Mouse (Mus musculus) MEL (cell line): ENCODE results near the gene Yipf3. TPM values are rescaled to one million over a fixed set of nuclear protein-coding genes. Genes with fewer than 3 reads are reported as not detected.

Experiments used
- DNase-seq: peaks from one replicate; pipeline ENCODE4 v3.0.0; 2011; ENCODE audit warnings: low read depth, low spot score
- H3K27ac ChIP-seq: 2 replicates; pipeline ENCODE4 v1.5.1; 2012; ENCODE audit warnings: low read depth, mild to moderate bottlenecking, control low read depth, low read length, moderate library complexity; ENCODE audit not compliant: control insufficient read depth
- H3K27me3 ChIP-seq, 2 experiments: fragments of 150-350 bp in 1 of 2; sonication (generic) in 1 of 2; 2 replicates each; pipeline ENCODE4 v1.6.1; 2012; ENCODE audit warnings: low read length in 2 of 2, mild to moderate bottlenecking in 2 of 2, improper control_type of control experiment in 1 of 2, moderate library complexity in 1 of 2; ENCODE audit not compliant: insufficient read depth in 2 of 2, control insufficient read depth in 1 of 2
- H3K36me3 ChIP-seq, 2 experiments: 2 replicates each; pipeline ENCODE4 v1.6.1; 2012 to 2014; ENCODE audit warnings: low read length in 2 of 2, improper control_type of control experiment in 1 of 2, inconsistent platforms in 1 of 2, mild to moderate bottlenecking in 1 of 2; ENCODE audit not compliant: insufficient read depth in 2 of 2, control insufficient read depth in 1 of 2
- H3K4me1 ChIP-seq, 2 experiments: fragments of 150-350 bp in 1 of 2; sonication (generic) in 1 of 2; 2 replicates each; pipeline ENCODE4 v1.6.1; 2012; ENCODE audit warnings: low read length in 2 of 2, improper control_type of control experiment in 1 of 2, mild to moderate bottlenecking in 1 of 2; ENCODE audit not compliant: insufficient read depth in 2 of 2, control insufficient read depth in 1 of 2
- H3K4me3 ChIP-seq, 2 experiments: fragments of 150-350 bp in 1 of 2; sonication (generic) in 1 of 2; 2 replicates each; pipeline ENCODE4 v1.5.1; 2012; ENCODE audit warnings: low read depth in 2 of 2, low read length in 2 of 2, mild to moderate bottlenecking in 2 of 2, moderate library complexity in 2 of 2, control low read depth in 1 of 2, improper control_type of control experiment in 1 of 2; ENCODE audit not compliant: control insufficient read depth in 1 of 2, insufficient read depth in 1 of 2
- H3K79me2 ChIP-seq: 2 replicates; pipeline ENCODE4 v1.6.1; 2012; ENCODE audit warnings: mild to moderate bottlenecking, low read length, moderate library complexity; ENCODE audit not compliant: control insufficient read depth, poor library complexity, insufficient read depth
- H3K9ac ChIP-seq: 2 replicates; pipeline ENCODE4 v1.6.1; 2012; ENCODE audit warnings: low read depth, mild to moderate bottlenecking, control low read depth, low read length, moderate library complexity; ENCODE audit not compliant: control insufficient read depth, poor library complexity, severe bottlenecking
- H3K9me3 ChIP-seq: fragments of 150-350 bp; sonication (generic); replicated peaks from 2 replicates; pipeline ENCODE4 v1.6.1; 2012; ENCODE audit warnings: mild to moderate bottlenecking, low read length, improper control_type of control experiment, moderate library complexity; ENCODE audit not compliant: insufficient read depth
- CHD1 ChIP-seq: IDR thresholded peaks from 2 replicates; pipeline ENCODE4 v1.6.1; 2012; ENCODE audit warnings: low read depth, mild to moderate bottlenecking, inconsistent platforms, low read length, improper control_type of control experiment
- CHD2 ChIP-seq: IDR thresholded peaks from 2 replicates; pipeline ENCODE4 v1.6.1; 2011; ENCODE audit warnings: low read length, improper control_type of control experiment
- CTCF ChIP-seq, 3 experiments: IDR thresholded peaks in 2 of 3; conservative IDR thresholded peaks in 1 of 3; 2 replicates each; pipeline ENCODE4 v1.5.1; 2011 to 2012; ENCODE audit warnings: low read length in 3 of 3, low read depth in 2 of 3, mild to moderate bottlenecking in 2 of 3, improper control_type of control experiment in 1 of 3, inconsistent platforms in 1 of 3, mixed read lengths in 1 of 3, moderate library complexity in 1 of 3; ENCODE audit not compliant: control insufficient read depth in 1 of 3, insufficient read depth in 1 of 3, poor library complexity in 1 of 3, severe bottlenecking in 1 of 3
- ELF1 ChIP-seq: IDR thresholded peaks from 2 replicates; pipeline ENCODE4 v1.6.1; 2014; ENCODE audit warnings: low read depth, mild to moderate bottlenecking, inconsistent platforms, low read length, improper control_type of control experiment, moderate library complexity
- EP300 ChIP-seq, 2 experiments: IDR thresholded peaks; 2 replicates each; pipeline ENCODE4 v1.6.1; 2011; ENCODE audit warnings: improper control_type of control experiment in 2 of 2, low read length in 2 of 2, low read depth in 1 of 2, mild to moderate bottlenecking in 1 of 2
- GABPA ChIP-seq: IDR thresholded peaks from 2 replicates; pipeline ENCODE4 v1.6.1; 2012; ENCODE audit warnings: low read depth, mild to moderate bottlenecking, inconsistent platforms, low read length, improper control_type of control experiment, moderate library complexity
- GATA1 ChIP-seq: IDR thresholded peaks from 2 replicates; pipeline ENCODE4 v1.6.1; 2011; ENCODE audit warnings: low read depth, low read length, improper control_type of control experiment
- JUND ChIP-seq: IDR thresholded peaks from 2 replicates; pipeline ENCODE4 v1.6.1; 2011; ENCODE audit warnings: low read depth, mild to moderate bottlenecking, improper control_type of control experiment, low read length
- MAFK ChIP-seq: IDR thresholded peaks from 2 replicates; pipeline ENCODE4 v1.6.1; 2011; ENCODE audit warnings: low read depth, mild to moderate bottlenecking, low read length, improper control_type of control experiment, borderline replicate concordance
- MAX ChIP-seq: IDR thresholded peaks from 2 replicates; pipeline ENCODE4 v1.6.1; 2011; ENCODE audit warnings: low read length, improper control_type of control experiment
- MYC ChIP-seq: IDR thresholded peaks from 2 replicates; pipeline ENCODE4 v1.6.1; 2011; ENCODE audit warnings: low read depth, mild to moderate bottlenecking, low read length, improper control_type of control experiment, moderate library complexity
- NELFE ChIP-seq: IDR thresholded peaks from 2 replicates; pipeline ENCODE4 v1.6.1; 2011; ENCODE audit warnings: low read depth, low read length, improper control_type of control experiment
- NRF1 ChIP-seq: IDR thresholded peaks from 2 replicates; pipeline ENCODE4 v1.6.1; 2014; ENCODE audit warnings: low read depth, mild to moderate bottlenecking, inconsistent platforms, low read length, improper control_type of control experiment, moderate library complexity; ENCODE audit not compliant: poor library complexity, insufficient read depth, severe bottlenecking
- POLR2A ChIP-seq, 2 experiments: IDR thresholded peaks; 2 replicates each; pipeline ENCODE4 v1.6.1; 2011 to 2012; ENCODE audit warnings: low read length in 2 of 2, mild to moderate bottlenecking in 2 of 2, control low read depth in 1 of 2, improper control_type of control experiment in 1 of 2, low read depth in 1 of 2, moderate library complexity in 1 of 2; ENCODE audit not compliant: control insufficient read depth in 1 of 2, insufficient read depth in 1 of 2, poor library complexity in 1 of 2
- POLR2AphosphoS5 ChIP-seq: IDR thresholded peaks from 2 replicates; pipeline ENCODE4 v1.6.1; 2012; ENCODE audit warnings: low read depth, borderline replicate concordance, mild to moderate bottlenecking, inconsistent platforms, low read length, moderate library complexity, mixed read lengths
- RAD21 ChIP-seq: IDR thresholded peaks from 2 replicates; pipeline ENCODE4 v1.6.1; 2011; ENCODE audit warnings: mild to moderate bottlenecking, low read depth, low read length, improper control_type of control experiment
- RCOR1 ChIP-seq: IDR thresholded peaks from 2 replicates; pipeline ENCODE4 v1.6.1; 2012; ENCODE audit warnings: low read depth, mild to moderate bottlenecking, inconsistent platforms, low read length, improper control_type of control experiment
- SMC3 ChIP-seq: IDR thresholded peaks from 2 replicates; pipeline ENCODE4 v1.6.1; 2011; ENCODE audit warnings: low read depth, low read length, improper control_type of control experiment
- TBP ChIP-seq: IDR thresholded peaks from 2 replicates; pipeline ENCODE4 v1.8.0; 2011; ENCODE audit warnings: low read depth, low read length, improper control_type of control experiment
- TCF12 ChIP-seq: IDR thresholded peaks from 2 replicates; pipeline ENCODE4 v1.6.1; 2014; ENCODE audit warnings: low read depth, mild to moderate bottlenecking, inconsistent platforms, low read length, improper control_type of control experiment, moderate library complexity
- USF2 ChIP-seq, 2 experiments: IDR thresholded peaks; 2 replicates each; pipeline ENCODE4 v1.6.1; 2011 to 2012; ENCODE audit warnings: improper control_type of control experiment in 2 of 2, low read length in 2 of 2, borderline replicate concordance in 1 of 2, inconsistent platforms in 1 of 2, low read depth in 1 of 2, mild to moderate bottlenecking in 1 of 2; ENCODE audit not compliant: insufficient read depth in 1 of 2
- ZC3H11A ChIP-seq: IDR thresholded peaks from 2 replicates; pipeline ENCODE4 v1.6.1; 2012; ENCODE audit warnings: low read depth, mild to moderate bottlenecking, inconsistent platforms, low read length, improper control_type of control experiment
- ZKSCAN1 ChIP-seq: IDR thresholded peaks from 2 replicates; pipeline ENCODE4 v1.6.1; 2012; ENCODE audit warnings: low read depth, mild to moderate bottlenecking, inconsistent platforms, low read length, improper control_type of control experiment, moderate library complexity
- ZNF384 ChIP-seq: IDR thresholded peaks from 2 replicates; pipeline ENCODE4 v1.6.1; 2012; ENCODE audit warnings: low read depth, mild to moderate bottlenecking, inconsistent platforms, low read length, improper control_type of control experiment
- polyA plus RNA-seq, 2 experiments: library from polyadenylated mRNA; stranded (reverse) in 1 of 2; unstranded in 1 of 2; fragments of >175 nt in 1 of 2; fragments of >200 nt in 1 of 2; gene quantifications; 2 replicates each; pipeline versions ENCODE4 v1.2.1 to v1.2.4; 2012; ENCODE audit warnings: low replicate concordance in 2 of 2, low read depth in 1 of 2; ENCODE audit not compliant: insufficient read length in 2 of 2, insufficient read depth in 1 of 2, missing spikeins in 1 of 2
- total RNA-seq: library from RNA; depleted of rRNA; stranded (reverse); fragments of 300-350 nt; gene quantifications from 2 replicates; pipeline ENCODE4 v1.2.3, GENCODE M21; 2012

Gene Yipf3
- total and polyA plus RNA-seq, 3 experiments = 18.9 to 86.5 TPM; not detected in 1

GRCm38 (mm10) chr17:46265502-46265901 lies 17.6 kb downstream of the Yipf3 start (continued):
- TF ChIP-seq ZKSCAN1 (no peak), ZC3H11A (no peak), TBP (no peak)

GRCm38 (mm10) chr17:46265918-46266618 lies 18.2 kb downstream of the Yipf3 start:
- DNase-seq = peak; percentile 69
- H3K4me1 ChIP-seq = no peaks in the 10 kb centered on the region
- H3K36me3 ChIP-seq = peaks cover 0 to 8% of the 10 kb centered on the region in 2 experiments; a peak in 2 of 4 replicates
- H3K27me3 ChIP-seq = no peaks in the 10 kb centered on the region
- H3K79me2 ChIP-seq = no peaks in the 10 kb centered on the region
- no peak for TF ChIP-seq POLR2AphosphoS5
- no peak for TF ChIP-seq CHD1
- TF ChIP-seq MYC = no peak
- peak; percentile 85 for TF ChIP-seq SMC3
- TF ChIP-seq ZNF384 = peak; percentile 92
- TF ChIP-seq POLR2A (IDR thresholded peaks at IDR 0.05; ENCODE audit: control insufficient read depth in 1 of 2, insufficient read depth in 1 of 2, low read depth in 1 of 2, low read length in 2 of 2, poor library complexity in 1 of 2) = no peak
- peak; percentile 85 for TF ChIP-seq RAD21
- TF ChIP-seq CTCF (IDR thresholded peaks at IDR 0.05 in 2 of 3, conservative IDR thresholded peaks at IDR 0.05 in 1 of 3; ENCODE audit: control insufficient read depth in 1 of 3, insufficient read depth in 1 of 3, low read depth in 2 of 3, low read length in 3 of 3, poor library complexity in 1 of 3, severe bottlenecking in 1 of 3) = peak; percentile 81 to 89 (median 87)
- no peak for TF ChIP-seq CHD2
- no peak for TF ChIP-seq GABPA
- peak; percentile 62 for TF ChIP-seq ZC3H11A
- TF ChIP-seq ELF1 = no peak
- no peak overlapping the region for H3K27ac ChIP-seq
- H3K4me3 ChIP-seq = no peak overlapping the region
- H3K9me3 ChIP-seq = no peaks in the 10 kb centered on the region
- H3K9ac ChIP-seq = no peak overlapping the region

- no peaks in the 10 kb centered on the region for H3K4me1 ChIP-seq
- H3K27ac ChIP-seq = no peak overlapping the region
- peaks cover 0 to 8% of the 10 kb centered on the region in 2 experiments; a peak in 2 of 4 replicates for H3K36me3 ChIP-seq
- H3K9me3 ChIP-seq = no peaks in the 10 kb centered on the region
- no peak for TF ChIP-seq MAX
- TF ChIP-seq EP300 (IDR thresholded peaks at IDR 0.05; ENCODE audit: low read depth in 1 of 2, low read length in 2 of 2) = no peak
- TF ChIP-seq ZNF384 = no peak
- TF ChIP-seq JUND = no peak
- no peak for TF ChIP-seq SMC3
- no peak for TF ChIP-seq ZC3H11A
- no peak for TF ChIP-seq TCF12
- no peak for TF ChIP-seq CTCF (IDR thresholded peaks at IDR 0.05 in 2 of 3, conservative IDR thresholded peaks at IDR 0.05 in 1 of 3; ENCODE audit: control insufficient read depth in 1 of 3, insufficient read depth in 1 of 3, low read depth in 2 of 3, low read length in 3 of 3, poor library complexity in 1 of 3, severe bottlenecking in 1 of 3)
- no peak for TF ChIP-seq MAFK
- no peak for TF ChIP-seq USF2 (IDR thresholded peaks at IDR 0.05; ENCODE audit: borderline replicate concordance in 1 of 2, insufficient read depth in 1 of 2, low read depth in 1 of 2, low read length in 2 of 2)
- no peak for TF ChIP-seq RCOR1
- TF ChIP-seq POLR2AphosphoS5 = no peak
- no peak for TF ChIP-seq NELFE
- TF ChIP-seq GATA1 = no peak
- no peak for TF ChIP-seq NRF1
- no peak overlapping the region for H3K4me3 ChIP-seq
- no peaks in the 10 kb centered on the region for H3K27me3 ChIP-seq
- H3K9ac ChIP-seq = no peak overlapping the region
- DNase-seq = no peak
- no peaks in the 10 kb centered on the region for H3K79me2 ChIP-seq
Observed at GRCm38 (mm10) chr17:46266986-46267385, 19.1 kb downstream of the Yipf3 start.
